Mouse (Mus musculus): ENCODE measurements around the gene Arhgdib. TPM values are rescaled to one million over a fixed set of nuclear protein-coding genes. Genes with fewer than 3 reads are reported as not detected.
"Not testable (repeated sequence)": the region's sequence is repeated elsewhere in the genome, so short reads cannot be mapped to it uniquely, and the experiment has no call there.

Arhgdib gene
- total RNA-seq, 2 experiments from 2014 or later = 10.2 to 13.0 TPM

DNA sequence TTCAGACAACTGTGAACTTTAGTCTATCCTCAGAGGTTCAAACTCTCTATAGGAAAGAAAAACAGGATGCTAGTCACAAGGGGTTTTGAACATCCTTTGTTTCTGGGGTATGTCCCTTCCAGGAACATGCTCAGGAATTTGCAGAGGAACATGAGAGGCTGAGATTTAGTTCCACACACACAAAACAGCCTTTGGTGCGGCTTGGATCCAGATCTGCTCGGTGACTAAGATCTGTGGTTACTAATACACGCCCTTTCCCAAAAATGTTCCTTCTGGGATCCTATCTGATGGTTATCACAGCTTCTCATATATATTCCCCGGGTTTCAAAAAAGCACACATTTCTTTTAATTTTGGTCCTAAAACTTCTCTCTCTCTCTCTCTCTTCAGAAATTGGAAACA, 43.9 kb downstream of the Arhgdib start:
- intact Hi-C loops (cut with DNase I) = no loop called here
- no peak for DNase-seq (ENCODE audit: extremely low spot score in 1 of 2, low spot score in 2 of 2)

GRCm38 (mm10) chr6:136894532-136895339, 47.0 kb downstream of the Arhgdib start:
- Histone ChIP-seq H3K4me3 (no peak overlapping the region), H3K27ac (peak overlapping the region; percentile 40; the same call in 1 of the 2 replicates)
- no peak for TF ChIP-seq CTCF (IDR thresholded peaks at IDR 0.05)
- DNase-seq (ENCODE audit: extremely low spot score in 1 of 2, low spot score in 2 of 2) = no peak
- intact Hi-C loops (cut with DNase I) = no loop called here

More for the DNA sequence above, 43.9 kb downstream of the Arhgdib start:
- no peak overlapping the region for H3K27ac ChIP-seq
- TF ChIP-seq CTCF (IDR thresholded peaks at IDR 0.05) = no peak
- no peak overlapping the region for H3K4me3 ChIP-seq

DNA sequence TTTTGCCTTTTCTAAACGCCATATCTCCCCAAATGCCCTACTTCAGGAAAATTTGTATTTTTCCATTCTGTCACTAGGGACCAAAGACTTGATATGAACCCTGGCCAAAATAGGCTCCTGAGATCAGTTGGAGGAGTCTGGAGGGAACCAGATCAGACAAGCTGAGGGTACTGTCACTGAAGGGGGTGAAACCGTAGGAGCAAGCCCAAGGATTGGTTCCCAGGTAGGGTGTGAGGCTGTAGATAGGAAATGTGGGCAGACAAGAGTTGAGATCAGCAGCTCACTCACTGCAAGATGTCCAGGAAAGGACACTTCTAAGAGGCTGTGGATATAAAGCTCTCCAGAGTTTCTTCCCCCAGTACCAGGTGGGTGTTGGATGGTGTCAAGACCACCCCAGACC, 49.7 kb downstream of the Arhgdib start:
- Histone ChIP-seq H3K27ac (no peak overlapping the region), H3K4me3 (no peak overlapping the region)
- intact Hi-C loops (cut with DNase I) = no loop called here
- TF ChIP-seq CTCF (IDR thresholded peaks at IDR 0.05) = no peak
- no peak for DNase-seq (ENCODE audit: extremely low spot score in 1 of 2, low spot score in 2 of 2)

GRCm38 (mm10) chr6:136889554-136889953, 52.1 kb downstream of the Arhgdib start:
- TF ChIP-seq CTCF (IDR thresholded peaks at IDR 0.05) = no peak
- Histone ChIP-seq H3K27ac (no peak overlapping the region), H3K4me3 (no peak overlapping the region)
- DNase-seq (ENCODE audit: extremely low spot score in 1 of 2, low spot score in 2 of 2) = no peak
- intact Hi-C loops (cut with DNase I) = no loop called here

- no peak for DNase-seq (ENCODE audit: extremely low spot score in 1 of 2, low spot score in 2 of 2)
- intact Hi-C loops (cut with DNase I) = no loop called here
- no peak overlapping the region for H3K27ac ChIP-seq
- no peak overlapping the region for H3K4me3 ChIP-seq
- no peak for TF ChIP-seq CTCF (IDR thresholded peaks at IDR 0.05)
Observed at GRCm38 (mm10) chr6:136889067-136889466, 52.6 kb downstream of the Arhgdib start.

DNA sequence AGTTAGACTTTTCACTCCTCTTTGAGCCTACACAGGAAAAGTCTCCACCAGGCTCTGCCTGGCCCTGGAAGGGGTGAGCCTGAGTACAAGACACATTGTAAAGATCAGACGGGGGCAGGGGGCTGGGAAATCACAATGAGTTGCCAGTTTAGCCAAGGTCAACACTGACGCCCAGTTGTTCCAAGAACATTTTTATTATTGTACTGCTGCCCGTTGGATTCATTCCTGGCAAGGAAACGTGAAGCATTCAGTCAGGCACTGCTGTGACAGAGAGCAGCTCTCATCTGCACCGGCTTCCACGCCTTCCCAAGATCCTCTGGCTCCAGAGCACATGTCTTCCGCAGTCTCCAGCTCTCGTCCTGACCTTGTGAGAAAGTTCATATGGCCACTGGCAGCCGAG, 53.8 kb downstream of the Arhgdib start:
- Histone ChIP-seq H3K27ac (no peak overlapping the region), H3K4me3 (no peak overlapping the region)
- no peak for DNase-seq (ENCODE audit: extremely low spot score in 1 of 2, low spot score in 2 of 2)
- no peak for TF ChIP-seq CTCF (IDR thresholded peaks at IDR 0.05)
- intact Hi-C loops (cut with DNase I) = no loop called here

GRCm38 (mm10) chr6:136884766-136885165, 56.9 kb downstream of the Arhgdib start:
- DNase-seq (ENCODE audit: extremely low spot score in 1 of 2, low spot score in 2 of 2); intact Hi-C loops (cut with DNase I); H3K27ac ChIP-seq; H3K4me3 ChIP-seq: not testable (repeated sequence)

DNA sequence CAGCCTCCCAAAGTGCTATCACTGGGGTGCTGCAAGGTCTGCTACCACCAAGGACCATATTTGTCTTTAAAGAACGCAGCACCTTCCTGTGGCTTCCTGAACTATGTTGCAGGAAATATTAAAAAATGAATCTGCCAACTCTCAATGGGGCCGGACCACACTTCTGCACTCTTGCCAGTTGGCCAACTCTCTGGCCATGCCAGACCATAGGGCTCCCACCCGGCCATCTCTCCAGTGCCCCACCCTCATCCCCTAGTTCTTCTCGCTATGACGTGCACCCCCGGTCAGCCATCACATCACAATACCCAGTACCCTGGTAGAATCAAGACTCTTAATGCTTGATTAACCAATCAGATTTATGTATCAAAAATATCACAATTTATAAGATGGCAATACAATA, 57.7 kb downstream of the Arhgdib start:
- H3K27ac ChIP-seq = no peak overlapping the region
- TF ChIP-seq CTCF (IDR thresholded peaks at IDR 0.05) = no peak
- DNase-seq (ENCODE audit: extremely low spot score in 1 of 2, low spot score in 2 of 2) = no peak
- no peak overlapping the region for H3K4me3 ChIP-seq
- intact Hi-C loops (cut with DNase I) = no loop called here

DNA sequence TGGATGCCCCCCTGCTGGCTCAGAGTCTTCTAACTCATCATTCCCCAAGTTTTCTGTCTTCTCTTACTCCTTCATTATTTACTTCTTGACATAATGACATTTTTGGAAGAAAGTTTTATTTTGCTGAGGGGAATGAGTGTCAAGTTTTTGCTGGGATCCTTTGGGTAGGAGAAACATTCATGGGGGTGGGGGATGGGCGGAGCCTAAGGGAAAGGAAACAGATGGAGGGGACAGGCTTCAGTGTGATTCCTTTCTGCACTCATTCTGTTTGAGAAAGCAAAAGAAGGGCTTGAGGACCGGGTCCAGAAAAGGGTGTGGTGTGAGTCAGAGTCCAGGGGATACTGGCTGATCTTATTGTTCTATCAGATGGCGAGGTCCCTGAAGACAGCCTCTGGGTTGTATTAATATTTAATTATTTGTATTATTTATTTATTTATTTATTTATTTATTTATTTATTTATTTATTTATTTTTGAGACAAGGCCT, 58.2 kb downstream of the Arhgdib start:
- intact Hi-C loops (cut with DNase I) = no loop called here
- DNase-seq (ENCODE audit: extremely low spot score in 1 of 2, low spot score in 2 of 2) = no peak

DNA sequence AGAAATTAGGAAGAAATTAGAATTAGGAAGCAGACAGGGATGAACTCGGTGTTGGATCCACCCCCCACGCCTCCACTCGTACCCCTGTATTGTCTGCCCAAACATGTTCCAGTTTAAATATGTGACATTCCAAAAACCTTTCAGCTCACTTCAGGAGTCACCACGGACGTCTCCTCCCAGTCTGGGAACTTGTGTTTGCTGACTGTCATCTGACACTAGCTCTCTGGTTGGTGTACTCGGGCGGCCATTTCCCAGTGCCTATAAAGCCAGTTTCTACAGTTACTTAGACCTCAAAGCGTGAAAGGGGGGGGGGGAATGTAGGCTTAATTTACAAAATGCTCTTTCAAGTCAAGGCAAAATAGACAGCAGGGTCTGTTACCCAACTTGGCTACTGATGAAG, 60.0 kb downstream of the Arhgdib start:
- intact Hi-C loops (cut with DNase I) = no loop called here
- no peak for DNase-seq (ENCODE audit: extremely low spot score in 1 of 2, low spot score in 2 of 2)
- Histone ChIP-seq H3K4me3 (no peak overlapping the region), H3K27ac (no peak overlapping the region)
- no peak for TF ChIP-seq CTCF (IDR thresholded peaks at IDR 0.05)

More for the DNA sequence above, 58.2 kb downstream of the Arhgdib start:
- TF ChIP-seq CTCF (IDR thresholded peaks at IDR 0.05) = no peak
- Histone ChIP-seq H3K4me3 (no peak overlapping the region), H3K27ac (no peak overlapping the region)

GRCm38 (mm10) chr6:136875670-136876069, 66.0 kb downstream of the Arhgdib start, which contains the start of gene Mgp:
TSS of gene Mgp (minus strand) at chr6:136875823.
- 0 out of 2 replicates have a peak within 1 kb of the TSS, but pooled peaks have one; percentile 3 for H3K4me3 ChIP-seq
- intact Hi-C loops (cut with DNase I) = loop anchor here (5.0 kb wide), 1 partner anchor 37 kb away; no protein-coding TSS in a partner anchor
- H3K27ac ChIP-seq = peak within 1 kb of the TSS; percentile 40; the same call in 1 of the 2 replicates
- TF ChIP-seq CTCF (IDR thresholded peaks at IDR 0.05) = no peak
- DNase-seq (ENCODE audit: extremely low spot score in 1 of 2, low spot score in 2 of 2) = peak; percentile 24 to 68

- TF ChIP-seq CTCF (IDR thresholded peaks at IDR 0.05) = no peak
- H3K27ac ChIP-seq = no peak overlapping the region
- 0 out of 2 replicates have a peak overlapping the region, but pooled peaks have one; percentile 3 for H3K4me3 ChIP-seq
- DNase-seq (ENCODE audit: extremely low spot score in 1 of 2, low spot score in 2 of 2) = peak in 1 of 2 experiments; percentile 26
- intact Hi-C loops (cut with DNase I) = no loop called here
Observed at GRCm38 (mm10) chr6:136874599-136874998, 67.1 kb downstream of the Arhgdib start.

Other genes starting within 250 kb of the Arhgdib start
- under 1 TPM; 0.38 to 0.40 TPM for gene Gucy2c, start 160.1 kb downstream of the Arhgdib start, total RNA-seq (2021)
- 10 to 100 TPM in 1 of 2 experiments, 1 to 10 TPM in 1; 8.2 to 10.4 TPM for gene Hist4h4, start 137.5 kb downstream of the Arhgdib start, total RNA-seq (2021)
- gene H2afj, start 133.7 kb downstream of the Arhgdib start, total RNA-seq (2021) = 10 to 100 TPM; 54.7 to 59.1 TPM
- 1 to 10 TPM; 2.4 to 3.9 TPM for gene BC049715, start 114.3 kb downstream of the Arhgdib start, total RNA-seq (2021)
- gene Wbp11, start 113.7 kb downstream of the Arhgdib start, total RNA-seq (2021) = 100 to 1,000 TPM; 114 to 116 TPM
- 1 to 10 TPM; 4.2 to 4.4 TPM for gene Smco3, start 106.4 kb downstream of the Arhgdib start, total RNA-seq (2021)
- not detected for gene Art4, start 84.2 kb downstream of the Arhgdib start, total RNA-seq (2021)
- gene Mgp, start 66.1 kb downstream of the Arhgdib start, total RNA-seq (2021) = 10 to 100 TPM; 32.9 to 47.1 TPM
- under 1 TPM in 1 of 2 experiments, not detected in 1; 0.35 TPM for gene Erp27, start 19.7 kb downstream of the Arhgdib start, total RNA-seq (2021)
- 1 to 10 TPM; 1.6 to 3.0 TPM for gene Pde6h, start 18.1 kb downstream of the Arhgdib start, total RNA-seq (2021)
- 10 to 100 TPM in 1 of 2 experiments, 1 to 10 TPM in 1; 5.9 to 11.9 TPM for gene Rerg, start 228.6 kb upstream of the Arhgdib start, total RNA-seq (2021)

Data from left cerebral cortex, adult 2 months (tissue).